Mouse (Mus musculus): ENCODE data around the gene Syvn1. TPM values are rescaled to one million over a fixed set of nuclear protein-coding genes. Genes with fewer than 3 reads are reported as not detected.

Gene Syvn1
- total and polyA plus RNA-seq, 3 experiments, result 14.3 to 55.0 TPM; not detected in 1

DNA sequence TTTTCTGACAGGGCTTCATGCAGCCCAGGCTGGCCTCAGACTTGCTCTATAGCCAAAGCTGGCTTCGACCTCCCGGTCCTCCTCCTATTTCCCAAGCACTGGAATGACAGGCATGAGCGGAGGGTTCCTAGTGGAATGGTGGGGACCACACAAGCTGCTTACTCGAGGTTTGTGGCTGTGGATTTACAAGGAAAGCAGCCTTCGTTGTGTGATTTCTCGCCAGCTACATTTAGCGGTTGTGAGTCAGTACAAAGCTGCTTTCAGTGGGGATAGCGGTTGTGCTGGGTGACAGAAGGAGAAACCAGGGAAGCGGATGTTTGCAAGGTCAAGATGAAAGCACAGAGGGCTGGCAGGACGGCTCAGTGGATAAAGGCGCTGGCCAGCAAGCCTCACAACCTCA lies 40.8 kb upstream of the Syvn1 start:
- DNase-seq (ENCODE audit: low read depth, low spot score), result no peak
- Histone ChIP-seq H3K4me1 (ENCODE audit: control insufficient read depth in 1 of 2, insufficient read depth in 2 of 2, low read length in 2 of 2) (peaks cover 0 to 4% of the 10 kb centered on the region in 2 experiments; a peak in 2 of 4 replicates), H3K27ac (ENCODE audit: control insufficient read depth, low read depth, low read length) (no peak overlapping the region), H3K4me3 (ENCODE audit: control insufficient read depth in 1 of 2, insufficient read depth in 1 of 2, low read depth in 2 of 2, low read length in 2 of 2) (no peak overlapping the region), H3K36me3 (ENCODE audit: control insufficient read depth in 1 of 2, insufficient read depth in 2 of 2, low read length in 2 of 2) (peaks cover 1 to 3% of the 10 kb centered on the region in 2 experiments; a peak in 3 of 4 replicates), H3K9me3 (replicated peaks; ENCODE audit: insufficient read depth, low read length) (no peaks in the 10 kb centered on the region), H3K79me2 (ENCODE audit: control insufficient read depth, insufficient read depth, low read length, poor library complexity) (no peaks in the 10 kb centered on the region), H3K9ac (ENCODE audit: control insufficient read depth, low read depth, low read length, poor library complexity, severe bottlenecking) (no peak overlapping the region), H3K27me3 (ENCODE audit: control insufficient read depth in 1 of 2, insufficient read depth in 2 of 2, low read length in 2 of 2) (no peaks in the 10 kb centered on the region)
- no peak for TF ChIP-seq MAFK (IDR thresholded peaks at IDR 0.05; ENCODE audit: borderline replicate concordance, low read depth, low read length)

GRCm38 (mm10) chr19:6007013-6007412 lies 39.4 kb upstream of the Syvn1 start:
- peaks cover 1 to 3% of the 10 kb centered on the region in 2 experiments; a peak in 3 of 4 replicates for H3K36me3 ChIP-seq (ENCODE audit: control insufficient read depth in 1 of 2, insufficient read depth in 2 of 2, low read length in 2 of 2)
- H3K27ac ChIP-seq (ENCODE audit: control insufficient read depth, low read depth, low read length), result no peak overlapping the region
- no peak overlapping the region for H3K9ac ChIP-seq (ENCODE audit: control insufficient read depth, low read depth, low read length, poor library complexity, severe bottlenecking)
- H3K4me1 ChIP-seq (ENCODE audit: control insufficient read depth in 1 of 2, insufficient read depth in 2 of 2, low read length in 2 of 2), result peaks cover 0 to 8% of the 10 kb centered on the region in 2 experiments; a peak in 1 of 4 replicates
- no peak overlapping the region for H3K4me3 ChIP-seq (ENCODE audit: control insufficient read depth in 1 of 2, insufficient read depth in 1 of 2, low read depth in 2 of 2, low read length in 2 of 2)
- no peaks in the 10 kb centered on the region for H3K9me3 ChIP-seq (replicated peaks; ENCODE audit: insufficient read depth, low read length)
- no peak for TF ChIP-seq TBP (IDR thresholded peaks at IDR 0.05; ENCODE audit: low read depth, low read length)
- TF ChIP-seq MAZ (IDR thresholded peaks at IDR 0.05; ENCODE audit: low read depth, low read length), result no peak
- no peak for TF ChIP-seq MEF2A (IDR thresholded peaks at IDR 0.05; ENCODE audit: extremely low read depth, insufficient replicate concordance, low read depth, low read length, poor library complexity, severe bottlenecking)
- TF ChIP-seq MAX (IDR thresholded peaks at IDR 0.05; ENCODE audit: low read length), result no peak
- no peak for TF ChIP-seq NELFE (IDR thresholded peaks at IDR 0.05; ENCODE audit: low read depth, low read length)
- no peak for TF ChIP-seq ZKSCAN1 (IDR thresholded peaks at IDR 0.05; ENCODE audit: low read depth, low read length)
- no peak for TF ChIP-seq ETS1 (IDR thresholded peaks at IDR 0.05; ENCODE audit: low read depth, low read length)
- TF ChIP-seq NRF1 (IDR thresholded peaks at IDR 0.05; ENCODE audit: insufficient read depth, low read depth, low read length, poor library complexity, severe bottlenecking), result no peak
- TF ChIP-seq SIN3A (IDR thresholded peaks at IDR 0.05; ENCODE audit: low read length), result no peak
- TF ChIP-seq CHD1 (IDR thresholded peaks at IDR 0.05; ENCODE audit: low read depth, low read length), result no peak
- no peak for TF ChIP-seq HCFC1 (IDR thresholded peaks at IDR 0.05; ENCODE audit: low read depth, low read length)
- no peaks in the 10 kb centered on the region for H3K79me2 ChIP-seq (ENCODE audit: control insufficient read depth, insufficient read depth, low read length, poor library complexity)
- H3K27me3 ChIP-seq (ENCODE audit: control insufficient read depth in 1 of 2, insufficient read depth in 2 of 2, low read length in 2 of 2), result no peaks in the 10 kb centered on the region
- no peak for DNase-seq (ENCODE audit: low read depth, low spot score)

GRCm38 (mm10) chr19:6009137-6009536 lies 37.2 kb upstream of the Syvn1 start:
- no peak overlapping the region for H3K27ac ChIP-seq (ENCODE audit: control insufficient read depth, low read depth, low read length)
- no peak overlapping the region for H3K9ac ChIP-seq (ENCODE audit: control insufficient read depth, low read depth, low read length, poor library complexity, severe bottlenecking)
- peaks cover 0 to 12% of the 10 kb centered on the region in 2 experiments; a peak in 1 of 4 replicates for H3K4me1 ChIP-seq (ENCODE audit: control insufficient read depth in 1 of 2, insufficient read depth in 2 of 2, low read length in 2 of 2)
- H3K79me2 ChIP-seq (ENCODE audit: control insufficient read depth, insufficient read depth, low read length, poor library complexity), result peaks cover under 1% of the 10 kb centered on the region; the same call in 1 of the 2 replicates
- peaks cover 1 to 4% of the 10 kb centered on the region in 2 experiments; a peak in 3 of 4 replicates for H3K36me3 ChIP-seq (ENCODE audit: control insufficient read depth in 1 of 2, insufficient read depth in 2 of 2, low read length in 2 of 2)
- H3K27me3 ChIP-seq (ENCODE audit: control insufficient read depth in 1 of 2, insufficient read depth in 2 of 2, low read length in 2 of 2), result no peaks in the 10 kb centered on the region
- no peak for DNase-seq (ENCODE audit: low read depth, low spot score)
- no peak overlapping the region for H3K4me3 ChIP-seq (ENCODE audit: control insufficient read depth in 1 of 2, insufficient read depth in 1 of 2, low read depth in 2 of 2, low read length in 2 of 2)
- H3K9me3 ChIP-seq (replicated peaks; ENCODE audit: insufficient read depth, low read length), result no peaks in the 10 kb centered on the region
- TF ChIP-seq MYB (IDR thresholded peaks at IDR 0.05; ENCODE audit: low read depth, low read length) (no peak), TAL1 (IDR thresholded peaks at IDR 0.05; ENCODE audit: low read length) (no peak), MAZ (IDR thresholded peaks at IDR 0.05; ENCODE audit: low read depth, low read length) (no peak), ELF1 (IDR thresholded peaks at IDR 0.05; ENCODE audit: low read depth, low read length) (no peak), ETS1 (IDR thresholded peaks at IDR 0.05; ENCODE audit: low read depth, low read length) (no peak), ZMIZ1 (IDR thresholded peaks at IDR 0.05; ENCODE audit: low read depth, low read length) (no peak), MYC (IDR thresholded peaks at IDR 0.05; ENCODE audit: low read depth, low read length) (no peak), GABPA (IDR thresholded peaks at IDR 0.05; ENCODE audit: low read depth, low read length) (no peak), ZKSCAN1 (IDR thresholded peaks at IDR 0.05; ENCODE audit: low read depth, low read length) (no peak), E2F4 (IDR thresholded peaks at IDR 0.05; ENCODE audit: borderline replicate concordance, low read depth, low read length) (no peak), POLR2A (IDR thresholded peaks at IDR 0.05; ENCODE audit: control insufficient read depth in 1 of 2, insufficient read depth in 1 of 2, low read depth in 1 of 2, low read length in 2 of 2, poor library complexity in 1 of 2) (no peak), GATA1 (IDR thresholded peaks at IDR 0.05; ENCODE audit: low read depth, low read length) (no peak), NELFE (IDR thresholded peaks at IDR 0.05; ENCODE audit: low read depth, low read length) (no peak), TBP (IDR thresholded peaks at IDR 0.05; ENCODE audit: low read depth, low read length) (no peak), RCOR1 (IDR thresholded peaks at IDR 0.05; ENCODE audit: low read depth, low read length) (no peak), TCF12 (IDR thresholded peaks at IDR 0.05; ENCODE audit: low read depth, low read length) (no peak)
